Mouse (Mus musculus) limb, embryonic 12.5 days (tissue): ENCODE data around the gene Dcaf5. TPM values are rescaled to one million over a fixed set of nuclear protein-coding genes. Genes with fewer than 3 reads are reported as not detected.
A peak's percentile ranks its signal among the peaks of the same experiment; 100 is the strongest.

Experiments used
- ATAC-seq: fragments of 200-750 bp; cut with Nextera tagmentation; 2 replicates; pipeline ENCODE4 v1.8.0; 2017; ENCODE audit warnings: low read depth, moderate TSS enrichment; ENCODE audit not compliant: insufficient number of reproducible peaks, insufficient read depth, low FRiP score, low TSS enrichment
- H3K27ac ChIP-seq: fragments of 300-500 bp; sonication (generic); 2 replicates; pipeline ENCODE4 v1.5.1; 2016; ENCODE audit warnings: mild to moderate bottlenecking, moderate library complexity
- H3K27me3 ChIP-seq: fragments of 300-500 bp; sonication (generic); 2 replicates; pipeline ENCODE4 v1.6.1; 2016; ENCODE audit warnings: mild to moderate bottlenecking, moderate library complexity
- H3K36me3 ChIP-seq: fragments of 300-500 bp; sonication (generic); 2 replicates; pipeline ENCODE4 v1.6.1; 2016; ENCODE audit warnings: mild to moderate bottlenecking, moderate library complexity
- H3K4me1 ChIP-seq: fragments of 300-500 bp; sonication (generic); replicated peaks from 2 replicates; pipeline ENCODE4 v1.6.1; 2016
- H3K4me2 ChIP-seq: fragments of 300-500 bp; sonication (generic); 2 replicates; pipeline ENCODE4 v1.6.1; 2016; ENCODE audit warnings: mild to moderate bottlenecking, moderate library complexity
- H3K4me3 ChIP-seq: fragments of 300-500 bp; sonication (generic); replicated peaks from 2 replicates; pipeline ENCODE4 v1.5.1; 2016; ENCODE audit warnings: mild to moderate bottlenecking
- H3K9ac ChIP-seq: fragments of 300-500 bp; sonication (generic); replicated peaks from 2 replicates; pipeline ENCODE4 v1.6.1; 2016; ENCODE audit warnings: mild to moderate bottlenecking, moderate library complexity
- H3K9me3 ChIP-seq: fragments of 300-500 bp; sonication (generic); 2 replicates; pipeline ENCODE4 v1.6.1; 2016; ENCODE audit warnings: mild to moderate bottlenecking, moderate library complexity
- WGBS: fragments of 180-500 bp; shearing (Covaris S2); methylation state at CpG from one replicate; pipeline ENCODE4 v1.1.7; 2016; 5-methylcytosine and 5-hydroxymethylcytosine counted together
- polyA plus RNA-seq: library from polyadenylated mRNA; unstranded; fragments of >200 nt; fragmentation: Nextera tagmentation; extraction: Ambion mirVana; gene quantifications from 2 replicates; pipeline ENCODE4 v1.2.1, GENCODE M21; 2016

The Dcaf5 gene
- polyA plus RNA-seq, 1 experiment from 2014 or later, result 18.3 TPM

DNA sequence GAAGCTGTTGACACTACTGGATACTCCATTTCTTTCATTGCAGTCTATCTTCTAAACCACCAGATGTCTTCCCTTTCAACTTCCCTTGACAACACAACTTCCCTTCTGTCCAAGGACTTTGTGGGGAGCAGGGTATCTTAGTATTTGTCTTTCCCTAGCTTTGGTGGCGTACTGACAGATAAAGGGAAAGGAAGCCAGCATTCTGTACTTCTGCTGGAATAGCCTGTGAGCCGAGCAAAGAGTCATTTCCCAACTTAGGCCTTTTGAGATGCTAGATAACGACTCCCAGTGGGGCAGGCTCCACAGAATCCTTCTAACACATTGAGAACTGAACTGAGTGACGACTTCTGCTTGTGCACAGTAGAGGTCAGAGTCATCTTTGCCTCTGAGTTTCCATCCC is 102.2 kb downstream of the Dcaf5 start:
- ATAC-seq, result no peak
- Histone ChIP-seq H3K9ac (no peak overlapping the region), H3K4me2 (no peak overlapping the region), H3K4me3 (no peak overlapping the region), H3K27me3 (no peaks in the 10 kb centered on the region), H3K36me3 (peaks cover 40% of the 10 kb centered on the region), H3K9me3 (no peaks in the 10 kb centered on the region), H3K4me1 (peaks cover 31% of the 10 kb centered on the region), H3K27ac (no peak overlapping the region)
- 69% methylated on average over 4 of the region's 4 CpGs for WGBS

DNA sequence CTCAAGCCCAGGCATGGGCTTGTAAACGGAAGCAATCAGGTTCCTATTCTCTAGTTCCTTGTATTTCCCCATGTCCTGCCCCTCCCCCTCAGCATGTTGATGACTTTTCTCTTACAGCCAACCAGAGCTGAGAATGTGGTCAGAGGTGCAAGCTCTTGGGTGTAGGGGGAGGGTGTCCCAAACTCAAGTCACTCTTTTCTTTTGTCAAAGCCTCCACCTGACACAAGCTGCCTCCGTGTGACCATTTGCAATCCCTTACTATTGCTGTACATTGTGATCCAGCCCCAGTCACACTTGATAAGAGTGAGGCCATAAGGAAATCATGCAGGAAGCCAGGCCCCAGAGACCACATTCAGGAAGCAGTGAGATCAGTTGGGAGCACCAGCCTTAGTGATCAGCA is 104.8 kb downstream of the Dcaf5 start:
- H3K36me3 ChIP-seq, result peaks cover 15% of the 10 kb centered on the region; the same call in 1 of the 2 replicates
- H3K4me1 ChIP-seq, result peaks cover 31% of the 10 kb centered on the region
- H3K27ac ChIP-seq, result no peak overlapping the region
- no peak overlapping the region for H3K4me2 ChIP-seq
- H3K9me3 ChIP-seq, result no peaks in the 10 kb centered on the region
- H3K4me3 ChIP-seq, result no peak overlapping the region
- no peak for ATAC-seq
- no peak overlapping the region for H3K9ac ChIP-seq
- 19% methylated on average over 2 of the region's 2 CpGs for WGBS
- no peaks in the 10 kb centered on the region for H3K27me3 ChIP-seq

- Histone ChIP-seq H3K4me3 (no peak overlapping the region), H3K4me1 (peaks cover 31% of the 10 kb centered on the region), H3K9ac (no peak overlapping the region), H3K27ac (no peak overlapping the region), H3K27me3 (no peaks in the 10 kb centered on the region), H3K9me3 (no peaks in the 10 kb centered on the region), H3K36me3 (peaks cover 10% of the 10 kb centered on the region; the same call in 1 of the 2 replicates), H3K4me2 (no peak overlapping the region)
- WGBS, result 87% methylated on average over 8 of the region's 8 CpGs
- no peak for ATAC-seq
Measured at GRCm38 (mm10) chr12:80330819-80331218, 105.6 kb downstream of the Dcaf5 start.

GRCm38 (mm10) chr12:80329641-80330040 is 106.8 kb downstream of the Dcaf5 start:
- H3K9me3 ChIP-seq, result no peaks in the 10 kb centered on the region
- H3K27me3 ChIP-seq, result peaks cover 4% of the 10 kb centered on the region; the same call in 1 of the 2 replicates
- H3K27ac ChIP-seq, result no peak overlapping the region
- no peaks in the 10 kb centered on the region for H3K36me3 ChIP-seq
- no peak overlapping the region for H3K4me3 ChIP-seq
- H3K9ac ChIP-seq, result no peak overlapping the region
- WGBS, result 30% methylated on average over 2 of the region's 2 CpGs
- no peak for ATAC-seq
- H3K4me1 ChIP-seq, result peaks cover 36% of the 10 kb centered on the region
- no peak overlapping the region for H3K4me2 ChIP-seq

DNA sequence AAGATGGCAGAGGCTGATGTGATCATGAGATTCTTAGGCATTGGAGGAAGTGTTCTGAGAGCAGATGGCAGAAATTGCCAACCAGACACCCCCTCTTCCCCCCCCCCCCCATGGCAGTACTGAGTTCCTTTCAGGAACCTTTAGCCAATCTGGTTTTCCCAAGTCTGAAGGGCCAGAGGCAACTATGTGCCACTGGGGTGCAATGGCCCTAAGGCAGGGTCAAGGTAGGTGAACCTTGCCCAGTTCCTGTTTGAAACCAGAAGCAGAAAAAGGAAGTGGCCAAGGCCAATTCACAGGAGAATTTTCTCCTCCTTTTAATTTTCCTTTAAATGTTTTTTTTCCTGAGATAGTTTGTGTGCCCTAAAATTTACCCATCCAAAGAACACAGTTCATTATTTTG is 110.4 kb downstream of the Dcaf5 start:
- Histone ChIP-seq H3K4me1 (peaks cover 28% of the 10 kb centered on the region), H3K36me3 (no peaks in the 10 kb centered on the region), H3K4me3 (no peak overlapping the region), H3K9ac (no peak overlapping the region), H3K4me2 (no peak overlapping the region), H3K27ac (no peak overlapping the region), H3K27me3 (peaks cover 4% of the 10 kb centered on the region; the same call in 1 of the 2 replicates), H3K9me3 (no peaks in the 10 kb centered on the region)
- no peak for ATAC-seq

GRCm38 (mm10) chr12:80324785-80325131 is 111.6 kb downstream of the Dcaf5 start:
- no peak overlapping the region for H3K4me3 ChIP-seq
- H3K9me3 ChIP-seq, result no peaks in the 10 kb centered on the region
- peaks cover 24% of the 10 kb centered on the region for H3K4me1 ChIP-seq
- H3K27ac ChIP-seq, result no peak overlapping the region
- 42% methylated on average over 1 of the region's 1 CpGs for WGBS
- no peaks in the 10 kb centered on the region for H3K36me3 ChIP-seq
- no peak for ATAC-seq
- no peak overlapping the region for H3K9ac ChIP-seq
- H3K4me2 ChIP-seq, result no peak overlapping the region
- H3K27me3 ChIP-seq, result peaks cover 4% of the 10 kb centered on the region; the same call in 1 of the 2 replicates

- no peak for ATAC-seq
- no peaks in the 10 kb centered on the region for H3K9me3 ChIP-seq
- no peak overlapping the region for H3K27ac ChIP-seq
- no peak overlapping the region for H3K9ac ChIP-seq
- no peaks in the 10 kb centered on the region for H3K36me3 ChIP-seq
- H3K4me1 ChIP-seq, result peaks cover 19% of the 10 kb centered on the region
- no peak overlapping the region for H3K4me2 ChIP-seq
- peaks cover 4% of the 10 kb centered on the region; the same call in 1 of the 2 replicates for H3K27me3 ChIP-seq
- WGBS, result 39% methylated on average over 9 of the region's 9 CpGs
- no peak overlapping the region for H3K4me3 ChIP-seq
Measured at GRCm38 (mm10) chr12:80324051-80324784, 112.2 kb downstream of the Dcaf5 start.

DNA sequence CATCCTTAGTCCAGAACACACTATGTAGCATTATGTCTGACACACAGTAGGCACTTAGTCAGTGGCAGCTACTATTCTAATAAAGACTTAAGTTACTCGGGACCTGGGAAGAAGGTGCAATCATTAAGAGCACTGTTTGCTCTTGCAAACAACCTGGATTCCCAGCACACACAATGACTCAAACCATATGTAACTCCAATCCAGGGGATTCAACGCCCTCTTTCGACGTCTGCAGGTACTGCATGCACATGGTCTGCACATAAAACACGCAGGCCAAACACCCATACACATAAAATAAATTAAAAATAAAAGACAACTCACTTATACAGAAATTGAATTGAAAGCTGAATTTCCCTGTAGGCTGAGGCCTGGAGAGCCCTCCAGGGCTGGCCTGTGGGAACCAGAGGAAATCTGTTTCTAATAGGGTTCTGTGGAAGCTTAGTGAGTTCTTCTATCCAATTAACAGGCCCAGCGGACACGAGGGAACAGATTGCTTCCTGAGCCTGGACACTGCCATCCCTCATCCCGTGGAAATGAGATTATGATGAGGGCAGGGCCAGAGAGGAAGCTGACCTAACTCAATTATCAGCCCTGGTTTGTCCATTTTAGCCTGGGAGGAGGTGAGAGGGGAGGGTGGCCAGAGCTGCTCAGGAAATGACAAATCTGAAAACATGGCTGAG is 112.9 kb downstream of the Dcaf5 start:
- H3K27ac ChIP-seq, result no peak overlapping the region
- no peaks in the 10 kb centered on the region for H3K36me3 ChIP-seq
- no peak overlapping the region for H3K4me3 ChIP-seq
- H3K9me3 ChIP-seq, result no peaks in the 10 kb centered on the region
- H3K4me1 ChIP-seq, result peaks cover 18% of the 10 kb centered on the region
- no peak overlapping the region for H3K9ac ChIP-seq
- H3K4me2 ChIP-seq, result no peak overlapping the region
- peaks cover 4% of the 10 kb centered on the region; the same call in 1 of the 2 replicates for H3K27me3 ChIP-seq
- WGBS, result 50% methylated on average over 8 of the region's 8 CpGs
- no peak for ATAC-seq

DNA sequence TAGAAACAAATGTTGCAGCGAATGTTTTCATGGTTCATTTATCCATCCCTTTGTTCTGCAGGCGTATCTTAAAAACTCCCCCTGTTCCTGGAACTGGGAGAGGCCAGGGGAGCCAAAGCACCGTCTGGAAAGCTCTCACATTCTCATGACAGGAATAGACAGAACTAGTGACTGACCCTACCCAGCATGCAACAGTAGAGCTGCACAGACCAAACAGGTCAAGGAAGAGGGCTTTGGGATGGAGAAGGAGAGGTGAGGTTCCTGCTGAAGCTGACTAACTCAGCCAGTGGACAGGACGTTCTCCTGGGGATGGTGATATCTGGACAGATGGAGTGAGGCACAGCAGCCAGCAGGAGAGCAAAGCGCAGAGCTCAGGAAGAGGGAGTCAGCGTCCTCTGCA is 113.9 kb downstream of the Dcaf5 start:
- ATAC-seq, result no peak
- H3K27ac ChIP-seq, result no peak overlapping the region
- H3K4me2 ChIP-seq, result no peak overlapping the region
- H3K4me3 ChIP-seq, result no peak overlapping the region
- H3K36me3 ChIP-seq, result no peaks in the 10 kb centered on the region
- H3K9ac ChIP-seq, result no peak overlapping the region
- 72% methylated on average over 6 of the region's 6 CpGs for WGBS
- H3K27me3 ChIP-seq, result peaks cover 4% of the 10 kb centered on the region; the same call in 1 of the 2 replicates
- H3K4me1 ChIP-seq, result peaks cover 18% of the 10 kb centered on the region
- H3K9me3 ChIP-seq, result no peaks in the 10 kb centered on the region

- WGBS, result 87% methylated on average over 2 of the region's 2 CpGs
- Histone ChIP-seq H3K27ac (0 out of 2 replicates have a peak overlapping the region, but pooled peaks have one; percentile 29), H3K4me3 (no peak overlapping the region), H3K4me2 (no peak overlapping the region), H3K27me3 (no peaks in the 10 kb centered on the region), H3K9ac (no peak overlapping the region), H3K9me3 (peaks cover 4% of the 10 kb centered on the region; the same call in 1 of the 2 replicates), H3K4me1 (peaks cover 7% of the 10 kb centered on the region), H3K36me3 (no peaks in the 10 kb centered on the region)
- ATAC-seq, result no peak
Measured at GRCm38 (mm10) chr12:80319062-80319461, 117.3 kb downstream of the Dcaf5 start.

GRCm38 (mm10) chr12:80315321-80315720 is 121.1 kb downstream of the Dcaf5 start:
- H3K27ac ChIP-seq, result no peak overlapping the region
- no peaks in the 10 kb centered on the region for H3K36me3 ChIP-seq
- H3K9ac ChIP-seq, result no peak overlapping the region
- no peak overlapping the region for H3K4me3 ChIP-seq
- H3K4me2 ChIP-seq, result no peak overlapping the region
- peaks cover 4% of the 10 kb centered on the region; the same call in 1 of the 2 replicates for H3K9me3 ChIP-seq
- ATAC-seq, result no peak
- 92% methylated on average over 2 of the region's 2 CpGs for WGBS
- peaks cover 3% of the 10 kb centered on the region; the same call in 1 of the 2 replicates for H3K4me1 ChIP-seq
- no peaks in the 10 kb centered on the region for H3K27me3 ChIP-seq
